Mouse (Mus musculus) hindbrain, postnatal 0 days (tissue): Measurements from ENCODE around the gene Arfip1. TPM values are rescaled to one million over a fixed set of nuclear protein-coding genes. Genes with fewer than 3 reads are reported as not detected.

Source experiments
- ATAC-seq: fragments of 200-750 bp; cut with Nextera tagmentation; 2 replicates; pipeline ENCODE4 v1.8.0; 2017; ENCODE audit warnings: mild to moderate bottlenecking, moderate TSS enrichment, moderate library complexity
- DNase-seq: peaks from one replicate; pipeline ENCODE4 v3.0.0-alpha.2; 2015; ENCODE audit warnings: low spot score
- H3K27ac ChIP-seq: fragments of 300-500 bp; sonication (generic); 2 replicates; pipeline ENCODE4 v1.5.1; 2014; ENCODE audit warnings: mild to moderate bottlenecking
- H3K27me3 ChIP-seq: fragments of 300-500 bp; sonication (generic); 2 replicates; pipeline ENCODE4 v1.6.1; 2014; ENCODE audit warnings: low read length, mixed read lengths; ENCODE audit not compliant: insufficient read depth
- H3K36me3 ChIP-seq: fragments of 300-500 bp; sonication (generic); 2 replicates; pipeline ENCODE4 v1.6.1; 2014; ENCODE audit warnings: low read length, mixed read lengths; ENCODE audit not compliant: insufficient read depth
- H3K4me1 ChIP-seq: fragments of 300-500 bp; sonication (generic); 2 replicates; pipeline ENCODE4 v1.6.1; 2014; ENCODE audit warnings: antibody characterized with exemption, low read length, mixed read lengths; ENCODE audit not compliant: insufficient read depth
- H3K4me2 ChIP-seq: fragments of 300-500 bp; sonication (generic); 2 replicates; pipeline ENCODE4 v1.6.1; 2014; ENCODE audit warnings: low read depth, mild to moderate bottlenecking, low read length, moderate library complexity, mixed read lengths
- H3K4me3 ChIP-seq: fragments of 300-500 bp; sonication (generic); 2 replicates; pipeline ENCODE4 v1.5.1; 2014; ENCODE audit warnings: low read length
- H3K9ac ChIP-seq: fragments of 300-500 bp; sonication (generic); replicated peaks from 2 replicates; pipeline ENCODE4 v1.6.1; 2014; ENCODE audit warnings: mild to moderate bottlenecking, low read length, moderate library complexity, mixed read lengths
- H3K9me3 ChIP-seq: fragments of 300-500 bp; sonication (generic); 2 replicates; pipeline ENCODE4 v1.6.1; 2016; ENCODE audit warnings: low read length, mixed read lengths
- CTCF ChIP-seq: IDR thresholded peaks from 2 replicates; pipeline ENCODE4 v1.5.1; 2016; ENCODE audit warnings: antibody characterized with exemption, control low read depth, low read depth
- WGBS: fragments of 180-500 bp; shearing (Covaris S2); extraction: QIAGEN DNeasy Blood & Tissue Kit; methylation state at CpG from one replicate; pipeline ENCODE4 v1.1.7; 2014; 5-methylcytosine and 5-hydroxymethylcytosine counted together
- polyA plus RNA-seq: library from polyadenylated mRNA; unstranded; fragments of >200 nt; fragmentation: Nextera tagmentation; extraction: Ambion mirVana; gene quantifications from 2 replicates; pipeline ENCODE4 v1.2.1, GENCODE M21; 2015
- total RNA-seq: library from RNA; depleted of rRNA; stranded (reverse); fragments of >200 nt; gene quantifications from 2 replicates; pipeline ENCODE4 v1.2.3, GENCODE M21; 2014

Gene Arfip1
- total and polyA plus RNA-seq, 2 experiments from 2014 or later = 15.4 to 22.8 TPM

- no peak for TF ChIP-seq CTCF
- no peak overlapping the region for H3K9ac ChIP-seq
- no peaks in the 10 kb centered on the region for H3K9me3 ChIP-seq
- DNase-seq (no peak), ATAC-seq (no peak)
- H3K4me2 ChIP-seq = no peak overlapping the region
- H3K4me1 ChIP-seq = peaks cover 3% of the 10 kb centered on the region; the same call in 1 of the 2 replicates
- no peaks in the 10 kb centered on the region for H3K27me3 ChIP-seq
- no peak overlapping the region for H3K27ac ChIP-seq
- 64% methylated on average over 10 of the region's 10 CpGs for WGBS
- no peak overlapping the region for H3K4me3 ChIP-seq
- H3K36me3 ChIP-seq = no peaks in the 10 kb centered on the region
Observed at GRCm38 (mm10) chr3:84467419-84468110, 114.9 kb downstream of the Arfip1 start.

- Histone ChIP-seq H3K9ac (no peak overlapping the region), H3K27me3 (no peaks in the 10 kb centered on the region), H3K27ac (no peak overlapping the region), H3K4me3 (no peak overlapping the region), H3K4me1 (0 out of 2 replicates have a peak, but pooled peaks cover 3% of the 10 kb centered on the region), H3K4me2 (no peak overlapping the region), H3K36me3 (no peaks in the 10 kb centered on the region), H3K9me3 (no peaks in the 10 kb centered on the region)
- TF ChIP-seq CTCF = no peak
- DNase-seq (no peak), ATAC-seq (no peak)
- 75% methylated on average over 6 of the region's 6 CpGs for WGBS
Observed at GRCm38 (mm10) chr3:84465822-84466500, 116.5 kb downstream of the Arfip1 start.

- Histone ChIP-seq H3K4me2 (no peak overlapping the region), H3K36me3 (no peaks in the 10 kb centered on the region), H3K27me3 (no peaks in the 10 kb centered on the region), H3K9ac (no peak overlapping the region), H3K27ac (no peak overlapping the region), H3K9me3 (no peaks in the 10 kb centered on the region), H3K4me1 (0 out of 2 replicates have a peak, but pooled peaks cover 3% of the 10 kb centered on the region), H3K4me3 (no peak overlapping the region)
- 0 out of 2 replicates have a peak, but pooled peaks have one; percentile 32 for ATAC-seq
- no peak for TF ChIP-seq CTCF
- no peak for DNase-seq
- WGBS = 39% methylated on average over 4 of the region's 4 CpGs
Observed at GRCm38 (mm10) chr3:84461687-84462086, 120.7 kb downstream of the Arfip1 start.

GRCm38 (mm10) chr3:84460952-84461351, 121.5 kb downstream of the Arfip1 start:
- 0 out of 2 replicates have a peak, but pooled peaks cover 3% of the 10 kb centered on the region for H3K4me1 ChIP-seq
- no peak overlapping the region for H3K9ac ChIP-seq
- no peak for TF ChIP-seq CTCF
- H3K9me3 ChIP-seq = no peaks in the 10 kb centered on the region
- no peaks in the 10 kb centered on the region for H3K27me3 ChIP-seq
- H3K4me3 ChIP-seq = no peak overlapping the region
- DNase-seq = no peak
- H3K36me3 ChIP-seq = no peaks in the 10 kb centered on the region
- H3K4me2 ChIP-seq = no peak overlapping the region
- ATAC-seq = 0 out of 2 replicates have a peak, but pooled peaks have one; percentile 10
- WGBS = 44% methylated on average over 12 of the region's 12 CpGs
- H3K27ac ChIP-seq = no peak overlapping the region

- Histone ChIP-seq H3K4me1 (no peaks in the 10 kb centered on the region), H3K27ac (no peak overlapping the region), H3K27me3 (no peaks in the 10 kb centered on the region), H3K9me3 (no peaks in the 10 kb centered on the region), H3K4me2 (no peak overlapping the region), H3K9ac (no peak overlapping the region), H3K4me3 (no peak overlapping the region), H3K36me3 (no peaks in the 10 kb centered on the region)
- DNase-seq = no peak
- ATAC-seq = no peak
- 33% methylated on average over 3 of the region's 3 CpGs for WGBS
- TF ChIP-seq CTCF = no peak
Observed at GRCm38 (mm10) chr3:84460499-84460898, 121.9 kb downstream of the Arfip1 start.

GRCm38 (mm10) chr3:84455733-84456417, 126.5 kb downstream of the Arfip1 start:
- Histone ChIP-seq H3K27ac (no peak overlapping the region), H3K4me1 (no peaks in the 10 kb centered on the region), H3K4me3 (no peak overlapping the region), H3K27me3 (no peaks in the 10 kb centered on the region), H3K36me3 (0 out of 2 replicates have a peak, but pooled peaks cover 5% of the 10 kb centered on the region), H3K4me2 (no peak overlapping the region), H3K9me3 (no peaks in the 10 kb centered on the region), H3K9ac (no peak overlapping the region)
- DNase-seq (no peak), ATAC-seq (no peak)
- no peak for TF ChIP-seq CTCF
- WGBS = 74% methylated on average over 12 of the region's 12 CpGs
